Mouse (Mus musculus): ENCODE results near the gene Cdk18. TPM values are rescaled to one million over a fixed set of nuclear protein-coding genes. Genes with fewer than 3 reads are reported as not detected.

Gene Cdk18
- polyA plus RNA-seq, 1 experiment from 2014 or later = 9.0 TPM

GRCm38 (mm10) chr1:132109368-132109767 is 30.1 kb downstream of the Cdk18 start:
- no peaks in the 10 kb centered on the region for H3K4me1 ChIP-seq (replicated peaks; ENCODE audit: control insufficient read depth, insufficient read depth, low read length)
- WGBS = 56% methylated on average over 2 of the region's 2 CpGs
- no peaks in the 10 kb centered on the region for H3K9me3 ChIP-seq (ENCODE audit: control insufficient read depth, low read length)

GRCm38 (mm10) chr1:132104353-132104752 is 35.1 kb downstream of the Cdk18 start:
- no peaks in the 10 kb centered on the region for H3K9me3 ChIP-seq (ENCODE audit: control insufficient read depth, low read length)
- H3K27ac ChIP-seq (ENCODE audit: low read length) = no peak overlapping the region
- no peak overlapping the region for H3K4me2 ChIP-seq (ENCODE audit: low read depth, low read length)
- no peak overlapping the region for H3K9ac ChIP-seq (ENCODE audit: low read length)
- no peak for ATAC-seq (ENCODE audit: low read depth)
- H3K27me3 ChIP-seq (ENCODE audit: control insufficient read depth, insufficient read depth, low read depth, low read length) = no peaks in the 10 kb centered on the region
- 54% methylated on average over 14 of the region's 14 CpGs for WGBS
- H3K36me3 ChIP-seq (ENCODE audit: control insufficient read depth, insufficient read depth, low read length) = no peaks in the 10 kb centered on the region
- H3K4me3 ChIP-seq (ENCODE audit: low read length) = no peak overlapping the region
- H3K4me1 ChIP-seq (replicated peaks; ENCODE audit: control insufficient read depth, insufficient read depth, low read length) = no peaks in the 10 kb centered on the region

More at GRCm38 (mm10) chr1:132109368-132109767, 30.1 kb downstream of the Cdk18 start:
- Histone ChIP-seq H3K27ac (ENCODE audit: low read length) (no peak overlapping the region), H3K27me3 (ENCODE audit: control insufficient read depth, insufficient read depth, low read depth, low read length) (no peaks in the 10 kb centered on the region), H3K9ac (ENCODE audit: low read length) (no peak overlapping the region), H3K36me3 (ENCODE audit: control insufficient read depth, insufficient read depth, low read length) (no peaks in the 10 kb centered on the region), H3K4me2 (ENCODE audit: low read depth, low read length) (no peak overlapping the region), H3K4me3 (ENCODE audit: low read length) (no peak overlapping the region)
- no peak for ATAC-seq (ENCODE audit: low read depth)

GRCm38 (mm10) chr1:132101953-132102697 is 37.4 kb downstream of the Cdk18 start:
- Histone ChIP-seq H3K4me1 (replicated peaks; ENCODE audit: control insufficient read depth, insufficient read depth, low read length) (no peaks in the 10 kb centered on the region), H3K36me3 (ENCODE audit: control insufficient read depth, insufficient read depth, low read length) (no peaks in the 10 kb centered on the region), H3K4me3 (ENCODE audit: low read length) (no peak overlapping the region), H3K9me3 (ENCODE audit: control insufficient read depth, low read length) (no peaks in the 10 kb centered on the region), H3K27ac (ENCODE audit: low read length) (no peak overlapping the region), H3K9ac (ENCODE audit: low read length) (no peak overlapping the region), H3K4me2 (ENCODE audit: low read depth, low read length) (no peak overlapping the region), H3K27me3 (ENCODE audit: control insufficient read depth, insufficient read depth, low read depth, low read length) (no peaks in the 10 kb centered on the region)
- no peak for ATAC-seq (ENCODE audit: low read depth)
- 62% methylated on average over 6 of the region's 6 CpGs for WGBS

- Histone ChIP-seq H3K9ac (ENCODE audit: low read length) (no peak overlapping the region), H3K9me3 (ENCODE audit: control insufficient read depth, low read length) (no peaks in the 10 kb centered on the region), H3K4me1 (replicated peaks; ENCODE audit: control insufficient read depth, insufficient read depth, low read length) (no peaks in the 10 kb centered on the region), H3K27ac (ENCODE audit: low read length) (no peak overlapping the region), H3K36me3 (ENCODE audit: control insufficient read depth, insufficient read depth, low read length) (no peaks in the 10 kb centered on the region), H3K4me3 (ENCODE audit: low read length) (no peak overlapping the region), H3K4me2 (ENCODE audit: low read depth, low read length) (no peak overlapping the region), H3K27me3 (ENCODE audit: control insufficient read depth, insufficient read depth, low read depth, low read length) (no peaks in the 10 kb centered on the region)
- ATAC-seq (ENCODE audit: low read depth) = no peak
- 63% methylated on average over 4 of the region's 4 CpGs for WGBS
Measured at GRCm38 (mm10) chr1:132099775-132100174, 39.7 kb downstream of the Cdk18 start.

- no peak overlapping the region for H3K4me2 ChIP-seq (ENCODE audit: low read depth, low read length)
- H3K4me3 ChIP-seq (ENCODE audit: low read length) = no peak overlapping the region
- H3K27me3 ChIP-seq (ENCODE audit: control insufficient read depth, insufficient read depth, low read depth, low read length) = no peaks in the 10 kb centered on the region
- no peaks in the 10 kb centered on the region for H3K36me3 ChIP-seq (ENCODE audit: control insufficient read depth, insufficient read depth, low read length)
- H3K9me3 ChIP-seq (ENCODE audit: control insufficient read depth, low read length) = no peaks in the 10 kb centered on the region
- H3K27ac ChIP-seq (ENCODE audit: low read length) = no peak overlapping the region
- H3K4me1 ChIP-seq (replicated peaks; ENCODE audit: control insufficient read depth, insufficient read depth, low read length) = no peaks in the 10 kb centered on the region
- ATAC-seq (ENCODE audit: low read depth) = no peak
- H3K9ac ChIP-seq (ENCODE audit: low read length) = no peak overlapping the region
- WGBS = 60% methylated on average over 4 of the region's 4 CpGs
Measured at GRCm38 (mm10) chr1:132099016-132099415, 40.5 kb downstream of the Cdk18 start.

- Histone ChIP-seq H3K9ac (ENCODE audit: low read length) (no peak overlapping the region), H3K4me3 (ENCODE audit: low read length) (no peak overlapping the region), H3K27me3 (ENCODE audit: control insufficient read depth, insufficient read depth, low read depth, low read length) (no peaks in the 10 kb centered on the region), H3K36me3 (ENCODE audit: control insufficient read depth, insufficient read depth, low read length) (no peaks in the 10 kb centered on the region), H3K4me1 (replicated peaks; ENCODE audit: control insufficient read depth, insufficient read depth, low read length) (no peaks in the 10 kb centered on the region), H3K27ac (ENCODE audit: low read length) (no peak overlapping the region), H3K4me2 (ENCODE audit: low read depth, low read length) (no peak overlapping the region), H3K9me3 (ENCODE audit: control insufficient read depth, low read length) (no peaks in the 10 kb centered on the region)
- ATAC-seq (ENCODE audit: low read depth) = no peak
- WGBS = 68% methylated on average over 1 of the region's 1 CpGs
Measured at GRCm38 (mm10) chr1:132098076-132098475, 41.4 kb downstream of the Cdk18 start.

- H3K9ac ChIP-seq (ENCODE audit: low read length) = no peak overlapping the region
- ATAC-seq (ENCODE audit: low read depth) = peak; percentile 76
- no peak overlapping the region for H3K4me2 ChIP-seq (ENCODE audit: low read depth, low read length)
- no peaks in the 10 kb centered on the region for H3K9me3 ChIP-seq (ENCODE audit: control insufficient read depth, low read length)
- 51% methylated on average over 11 of the region's 11 CpGs for WGBS
- H3K4me1 ChIP-seq (replicated peaks; ENCODE audit: control insufficient read depth, insufficient read depth, low read length) = no peaks in the 10 kb centered on the region
- H3K27me3 ChIP-seq (ENCODE audit: control insufficient read depth, insufficient read depth, low read depth, low read length) = no peaks in the 10 kb centered on the region
- no peak overlapping the region for H3K27ac ChIP-seq (ENCODE audit: low read length)
- H3K4me3 ChIP-seq (ENCODE audit: low read length) = no peak overlapping the region
- no peaks in the 10 kb centered on the region for H3K36me3 ChIP-seq (ENCODE audit: control insufficient read depth, insufficient read depth, low read length)
Measured at GRCm38 (mm10) chr1:132095356-132096004, 44.0 kb downstream of the Cdk18 start.

- H3K27ac ChIP-seq (ENCODE audit: low read length) = no peak overlapping the region
- H3K4me1 ChIP-seq (replicated peaks; ENCODE audit: control insufficient read depth, insufficient read depth, low read length) = no peaks in the 10 kb centered on the region
- no peaks in the 10 kb centered on the region for H3K27me3 ChIP-seq (ENCODE audit: control insufficient read depth, insufficient read depth, low read depth, low read length)
- no peaks in the 10 kb centered on the region for H3K36me3 ChIP-seq (ENCODE audit: control insufficient read depth, insufficient read depth, low read length)
- no peak overlapping the region for H3K9ac ChIP-seq (ENCODE audit: low read length)
- H3K4me3 ChIP-seq (ENCODE audit: low read length) = no peak overlapping the region
- ATAC-seq (ENCODE audit: low read depth) = no peak
- WGBS = 88% methylated on average over 4 of the region's 4 CpGs
- H3K9me3 ChIP-seq (ENCODE audit: control insufficient read depth, low read length) = no peaks in the 10 kb centered on the region
- H3K4me2 ChIP-seq (ENCODE audit: low read depth, low read length) = no peak overlapping the region
Measured at GRCm38 (mm10) chr1:132093269-132093668, 46.2 kb downstream of the Cdk18 start.

GRCm38 (mm10) chr1:132090266-132090665 is 49.2 kb downstream of the Cdk18 start:
- no peak overlapping the region for H3K4me3 ChIP-seq (ENCODE audit: low read length)
- 72% methylated on average over 4 of the region's 4 CpGs for WGBS
- no peaks in the 10 kb centered on the region for H3K9me3 ChIP-seq (ENCODE audit: control insufficient read depth, low read length)
- no peaks in the 10 kb centered on the region for H3K27me3 ChIP-seq (ENCODE audit: control insufficient read depth, insufficient read depth, low read depth, low read length)
- H3K9ac ChIP-seq (ENCODE audit: low read length) = no peak overlapping the region
- no peaks in the 10 kb centered on the region for H3K4me1 ChIP-seq (replicated peaks; ENCODE audit: control insufficient read depth, insufficient read depth, low read length)
- H3K4me2 ChIP-seq (ENCODE audit: low read depth, low read length) = no peak overlapping the region
- H3K36me3 ChIP-seq (ENCODE audit: control insufficient read depth, insufficient read depth, low read length) = no peaks in the 10 kb centered on the region
- ATAC-seq (ENCODE audit: low read depth) = no peak
- H3K27ac ChIP-seq (ENCODE audit: low read length) = no peak overlapping the region
